Mouse (Mus musculus): ENCODE measurements around the gene Tfpi.

Gene Tfpi

GRCm38 (mm10) chr2:84473941-84474530 lies 2.5 kb downstream of the Tfpi start:
- no peak for DNase-seq (ENCODE audit: low spot score)

GRCm38 (mm10) chr2:84467391-84467790 lies 9.2 kb downstream of the Tfpi start:
- no peak for DNase-seq (ENCODE audit: low spot score)

GRCm38 (mm10) chr2:84464956-84465355 lies 11.6 kb downstream of the Tfpi start:
- DNase-seq (ENCODE audit: low spot score): no peak

GRCm38 (mm10) chr2:84462411-84462810 lies 14.2 kb downstream of the Tfpi start:
- no peak for DNase-seq (ENCODE audit: low spot score)

GRCm38 (mm10) chr2:84459651-84460177 lies 16.9 kb downstream of the Tfpi start:
- no peak for DNase-seq (ENCODE audit: low spot score)

GRCm38 (mm10) chr2:84457221-84457620 lies 19.4 kb downstream of the Tfpi start:
- DNase-seq (ENCODE audit: low spot score): no peak

- DNase-seq (ENCODE audit: low spot score): no peak
Measured at GRCm38 (mm10) chr2:84455236-84455799, 21.3 kb downstream of the Tfpi start.

- no peak for DNase-seq (ENCODE audit: low spot score)
Measured at GRCm38 (mm10) chr2:84454551-84455235, 21.9 kb downstream of the Tfpi start.

- DNase-seq (ENCODE audit: low spot score): no peak
Measured at GRCm38 (mm10) chr2:84454051-84454450, 22.5 kb downstream of the Tfpi start.

GRCm38 (mm10) chr2:84445499-84445898 lies 31.1 kb downstream of the Tfpi start:
- no peak for DNase-seq (ENCODE audit: low spot score)

GRCm38 (mm10) chr2:84441940-84442339 lies 34.6 kb downstream of the Tfpi start:
- DNase-seq (ENCODE audit: low spot score): no peak

GRCm38 (mm10) chr2:84429724-84430123 lies 46.9 kb downstream of the Tfpi start:
- no peak for DNase-seq (ENCODE audit: low spot score)

GRCm38 (mm10) chr2:84428836-84429235 lies 47.7 kb downstream of the Tfpi start:
- DNase-seq (ENCODE audit: low spot score): no peak

- no peak for DNase-seq (ENCODE audit: low spot score)
Measured at GRCm38 (mm10) chr2:84426531-84426930, 50.0 kb downstream of the Tfpi start.

GRCm38 (mm10) chr2:84425138-84425537 lies 51.4 kb downstream of the Tfpi start, which contains the start of gene Calcrl:
Calcrl (minus strand) TSS chr2:84425411.
- peak; percentile 55 for DNase-seq (ENCODE audit: low spot score)

- no peak for DNase-seq (ENCODE audit: low spot score)
Measured at GRCm38 (mm10) chr2:84416501-84416900, 60.1 kb downstream of the Tfpi start.

GRCm38 (mm10) chr2:84409796-84410592 lies 66.6 kb downstream of the Tfpi start:
- DNase-seq (ENCODE audit: low spot score): no peak

GRCm38 (mm10) chr2:84404834-84405233 lies 71.7 kb downstream of the Tfpi start:
- no peak for DNase-seq (ENCODE audit: low spot score)

GRCm38 (mm10) chr2:84402713-84403112 lies 73.9 kb downstream of the Tfpi start:
- no peak for DNase-seq (ENCODE audit: low spot score)

GRCm38 (mm10) chr2:84396557-84396956 lies 80.0 kb downstream of the Tfpi start:
- DNase-seq (ENCODE audit: low spot score): no peak

- no peak for DNase-seq (ENCODE audit: low spot score)
Measured at GRCm38 (mm10) chr2:84393236-84393635, 83.3 kb downstream of the Tfpi start.

GRCm38 (mm10) chr2:84389075-84389474 lies 87.5 kb downstream of the Tfpi start:
- DNase-seq (ENCODE audit: low spot score): no peak
